Mouse (Mus musculus): ENCODE results near the gene Senp6. TPM values are rescaled to one million over a fixed set of nuclear protein-coding genes. Genes with fewer than 3 reads are reported as not detected.
"Not testable (repeated sequence)": the region's sequence is repeated elsewhere in the genome, so short reads cannot be mapped to it uniquely, and the experiment has no call there.

The Senp6 gene
- polyA plus RNA-seq (2015; fragmentation: Nextera tagmentation; extraction: Ambion mirVana), result 57.8 and 60.2 TPM in 2 replicates

DNA sequence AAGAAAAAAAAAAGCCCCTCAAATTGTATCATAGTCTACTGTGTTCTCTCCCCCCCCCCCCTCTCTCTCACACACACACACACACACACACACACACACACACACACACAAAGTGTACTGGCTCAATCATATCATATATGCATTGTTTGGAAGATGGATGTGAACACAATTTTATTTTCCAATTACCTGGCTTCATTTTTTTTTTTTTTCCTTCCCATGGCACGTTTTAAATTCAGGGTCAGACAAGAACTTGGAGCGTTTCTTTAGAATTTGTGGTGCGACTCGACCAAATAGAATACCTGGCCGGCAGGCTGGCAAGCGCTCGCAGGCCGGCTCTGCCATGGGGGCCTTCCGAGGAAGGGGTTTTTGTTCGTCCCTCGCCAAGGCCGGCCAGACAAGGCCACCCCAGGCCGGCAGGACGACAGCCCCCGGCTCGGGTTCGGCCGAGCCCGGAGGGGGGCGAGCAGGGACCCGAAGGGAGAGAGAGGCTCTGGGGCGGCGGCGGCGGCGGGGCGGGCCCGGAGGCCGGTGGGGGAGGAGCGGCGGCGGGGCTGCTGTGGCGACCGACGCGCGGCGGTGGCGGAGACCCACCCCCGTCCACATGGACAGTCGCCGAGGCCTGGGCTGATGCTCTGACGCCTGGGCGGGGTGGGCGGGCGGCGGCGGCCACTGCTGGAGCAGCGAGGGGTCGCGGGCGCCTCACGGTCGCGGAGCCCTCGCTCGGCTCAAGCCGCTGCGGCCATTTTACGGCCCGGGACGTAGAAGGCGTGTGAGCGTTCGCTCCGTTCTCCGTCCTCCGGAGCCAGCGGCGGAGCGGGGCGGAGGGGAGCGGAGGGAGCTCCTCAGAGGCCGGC is at the start of gene Senp6:
Gene Senp6, plus strand, starts transcription at position 537 of the 854 bp plus-strand sequence.
- H3K27me3 ChIP-seq, result no peaks in the 10 kb centered on the region
- peak; percentile 91 for ATAC-seq (ENCODE audit: low FRiP score, low read depth)
- peak within 1 kb of the TSS; percentile 100 for H3K27ac ChIP-seq
- no peaks in the 10 kb centered on the region for H3K36me3 ChIP-seq
- WGBS, result under 1% methylated on average over 47 of the region's 74 CpGs
- H3K4me2 ChIP-seq (replicated peaks), result peak within 1 kb of the TSS; percentile 67
- peaks cover 26% of the 10 kb centered on the region for H3K4me1 ChIP-seq
- H3K4me3 ChIP-seq, result peak within 1 kb of the TSS; percentile 90
- H3K9me3 ChIP-seq, result 0 out of 2 replicates have a peak, but pooled peaks cover 8% of the 10 kb centered on the region
- peak within 1 kb of the TSS; percentile 99 for H3K9ac ChIP-seq

DNA sequence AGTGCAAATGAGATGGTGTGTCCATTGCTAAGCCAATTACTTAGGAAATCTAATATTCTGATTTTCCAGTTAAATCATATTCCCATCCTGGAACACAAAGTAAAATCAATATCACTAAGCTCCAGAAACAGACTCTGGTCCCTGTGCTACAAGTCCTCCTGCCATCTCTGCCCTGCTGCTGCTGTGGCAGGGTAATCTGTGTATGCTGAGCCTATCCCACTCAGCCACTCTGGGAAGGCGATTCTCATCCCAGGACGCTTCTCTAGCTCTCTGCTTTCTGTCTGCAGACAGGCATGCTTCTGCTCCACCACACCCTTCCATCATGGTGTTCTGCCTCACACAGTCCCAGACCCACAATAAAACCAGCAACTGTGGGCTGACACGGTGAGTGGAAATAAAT is 46.3 kb upstream of the Senp6 start:
- H3K4me3 ChIP-seq, result no peak overlapping the region
- H3K27ac ChIP-seq, result no peak overlapping the region
- H3K4me1 ChIP-seq, result no peaks in the 10 kb centered on the region
- no peak overlapping the region for H3K9ac ChIP-seq
- H3K27me3 ChIP-seq, result no peaks in the 10 kb centered on the region
- H3K9me3 ChIP-seq, result no peaks in the 10 kb centered on the region
- H3K4me2 ChIP-seq (replicated peaks), result no peak overlapping the region
- no peak for ATAC-seq (ENCODE audit: low FRiP score, low read depth)
- no peaks in the 10 kb centered on the region for H3K36me3 ChIP-seq
- 36% methylated on average over 3 of the region's 3 CpGs for whole genome bisulfite sequencing

DNA sequence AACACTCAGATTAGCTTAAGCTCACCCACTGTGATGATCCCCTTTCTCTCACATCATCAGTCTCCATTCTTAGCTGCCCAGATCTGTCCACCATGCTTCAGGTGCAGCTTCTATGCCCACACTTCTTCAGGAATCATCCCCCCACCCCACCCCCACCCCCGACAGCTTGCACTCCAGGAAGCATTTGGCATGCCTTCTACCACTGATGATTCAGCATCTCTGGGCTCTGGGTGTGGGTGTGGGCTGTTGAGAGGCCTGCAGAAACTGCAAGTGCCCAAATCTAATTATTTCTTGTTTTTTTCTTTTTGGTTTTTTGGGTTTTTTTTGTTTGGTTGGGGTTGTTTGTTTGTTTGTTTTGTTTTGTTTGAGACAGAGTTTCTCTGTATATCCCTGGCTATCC is 45.1 kb upstream of the Senp6 start:
- no peaks in the 10 kb centered on the region for H3K27me3 ChIP-seq
- H3K9me3 ChIP-seq, result no peaks in the 10 kb centered on the region
- H3K4me1 ChIP-seq, result no peaks in the 10 kb centered on the region
- no peak overlapping the region for H3K4me2 ChIP-seq (replicated peaks)
- no peak overlapping the region for H3K4me3 ChIP-seq
- no peak overlapping the region for H3K9ac ChIP-seq
- no peaks in the 10 kb centered on the region for H3K36me3 ChIP-seq
- no peak overlapping the region for H3K27ac ChIP-seq
- no peak for ATAC-seq (ENCODE audit: low FRiP score, low read depth)
- 53% methylated on average over 1 of the region's 1 CpGs for WGBS

DNA sequence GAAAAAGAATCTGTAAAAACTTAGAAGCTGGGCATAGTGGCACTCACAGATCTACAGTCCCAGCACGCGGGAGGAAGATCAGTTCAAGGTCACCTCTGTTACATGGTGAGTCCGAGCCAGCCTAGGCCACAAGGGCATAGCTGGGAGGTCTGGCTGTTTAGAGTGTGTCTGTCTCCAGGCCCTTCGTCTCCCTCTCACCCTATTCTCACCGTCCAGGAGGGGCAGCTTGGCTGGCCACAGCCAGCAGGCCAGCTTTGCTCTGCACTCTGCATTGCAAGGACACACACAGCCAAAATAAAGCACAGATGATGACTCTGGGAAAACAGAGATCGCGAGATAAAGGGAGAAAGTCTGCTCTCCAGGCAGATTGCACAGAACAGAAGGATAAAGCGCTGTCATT is 43.9 kb upstream of the Senp6 start:
- H3K36me3 ChIP-seq, result no peaks in the 10 kb centered on the region
- no peaks in the 10 kb centered on the region for H3K9me3 ChIP-seq
- ATAC-seq (ENCODE audit: low FRiP score, low read depth), result no peak
- 69% methylated on average over 8 of the region's 8 CpGs for WGBS
- no peak overlapping the region for H3K4me3 ChIP-seq
- H3K4me1 ChIP-seq, result no peaks in the 10 kb centered on the region
- no peak overlapping the region for H3K27ac ChIP-seq
- H3K27me3 ChIP-seq, result no peaks in the 10 kb centered on the region
- no peak overlapping the region for H3K4me2 ChIP-seq (replicated peaks)
- H3K9ac ChIP-seq, result no peak overlapping the region

DNA sequence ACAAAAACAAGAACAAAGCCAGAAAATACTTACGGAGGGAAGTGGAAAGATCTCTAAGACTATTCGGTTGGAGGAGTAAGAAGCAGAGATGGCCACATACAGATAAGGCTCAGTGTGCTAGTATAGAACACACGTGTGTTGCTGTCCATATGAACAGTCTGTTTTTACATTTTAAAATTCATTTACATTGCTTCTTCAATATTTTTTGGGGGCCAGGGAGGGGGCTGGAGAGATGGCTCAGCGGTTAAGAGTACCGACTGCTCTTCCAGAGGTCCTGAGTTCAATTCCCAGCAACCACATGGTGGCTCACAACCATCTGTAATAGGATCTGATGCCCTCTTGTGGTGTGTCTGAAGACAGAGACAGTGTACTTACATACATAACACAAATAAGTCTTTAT is 41.4 kb upstream of the Senp6 start:
- ATAC-seq (ENCODE audit: low FRiP score, low read depth); H3K9me3 ChIP-seq: not testable (repeated sequence)
- 94% methylated on average over 5 of the region's 5 CpGs for WGBS

DNA sequence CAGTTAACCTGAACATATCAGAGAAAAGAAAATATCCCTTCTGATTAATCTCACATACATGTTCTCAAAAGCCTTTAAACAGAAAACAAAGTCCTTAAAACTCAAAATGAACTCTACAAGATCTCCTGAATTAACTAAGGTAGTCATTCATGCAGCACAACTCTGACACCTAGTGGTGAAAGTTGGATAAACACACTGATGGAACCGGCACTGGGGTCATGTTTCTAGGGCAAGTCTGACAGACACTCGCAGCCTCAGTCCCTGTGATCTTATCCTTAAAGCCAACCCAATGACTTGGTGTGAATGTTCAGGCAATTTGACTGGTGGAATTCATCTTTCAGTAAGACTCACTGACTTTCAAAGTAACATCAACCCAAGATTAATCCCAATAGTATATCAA is 40.7 kb upstream of the Senp6 start:
- Histone ChIP-seq H3K9me3 (no peaks in the 10 kb centered on the region), H3K27me3 (no peaks in the 10 kb centered on the region), H3K4me3 (no peak overlapping the region), H3K9ac (no peak overlapping the region), H3K36me3 (no peaks in the 10 kb centered on the region), H3K4me2 (replicated peaks) (no peak overlapping the region), H3K27ac (no peak overlapping the region), H3K4me1 (no peaks in the 10 kb centered on the region)
- no peak; the same call in 1 of the 2 replicates for ATAC-seq (ENCODE audit: low FRiP score, low read depth)
- 0% methylated on average over 2 of the region's 2 CpGs for WGBS

More for the DNA sequence above, 41.4 kb upstream of the Senp6 start:
- H3K36me3 ChIP-seq; H3K27ac ChIP-seq; H3K4me1 ChIP-seq; H3K4me3 ChIP-seq; H3K27me3 ChIP-seq; H3K4me2 ChIP-seq (replicated peaks); H3K9ac ChIP-seq: not testable (repeated sequence)

DNA sequence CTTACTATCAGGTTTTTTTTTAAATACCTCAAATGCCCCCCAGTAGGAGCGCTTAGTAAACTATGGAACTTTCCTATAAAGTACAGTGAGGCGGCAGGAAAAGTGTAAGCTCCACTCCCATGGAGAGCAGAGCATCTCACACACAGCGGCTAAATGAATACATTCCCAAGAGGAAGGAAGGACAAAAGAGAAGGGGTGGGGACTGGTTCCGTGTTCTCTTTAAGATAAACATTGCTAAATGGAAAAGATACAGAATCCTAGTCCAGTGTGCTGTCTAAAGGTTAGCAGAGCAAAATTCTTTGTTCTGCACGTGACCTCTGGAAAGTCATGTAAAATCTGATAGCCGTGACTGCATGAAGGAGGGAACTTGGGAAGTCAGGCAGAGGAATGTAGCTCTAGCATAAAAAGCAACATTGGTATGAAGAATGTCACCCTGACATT is 40.1 kb upstream of the Senp6 start:
- Histone ChIP-seq H3K27ac (no peak overlapping the region), H3K27me3 (no peaks in the 10 kb centered on the region), H3K4me3 (no peak overlapping the region), H3K4me2 (replicated peaks) (no peak overlapping the region), H3K9ac (no peak overlapping the region), H3K4me1 (no peaks in the 10 kb centered on the region), H3K36me3 (no peaks in the 10 kb centered on the region), H3K9me3 (no peaks in the 10 kb centered on the region)
- ATAC-seq (ENCODE audit: low FRiP score, low read depth), result no peak; the same call in 1 of the 2 replicates
- 76% methylated on average over 6 of the region's 6 CpGs for WGBS

DNA sequence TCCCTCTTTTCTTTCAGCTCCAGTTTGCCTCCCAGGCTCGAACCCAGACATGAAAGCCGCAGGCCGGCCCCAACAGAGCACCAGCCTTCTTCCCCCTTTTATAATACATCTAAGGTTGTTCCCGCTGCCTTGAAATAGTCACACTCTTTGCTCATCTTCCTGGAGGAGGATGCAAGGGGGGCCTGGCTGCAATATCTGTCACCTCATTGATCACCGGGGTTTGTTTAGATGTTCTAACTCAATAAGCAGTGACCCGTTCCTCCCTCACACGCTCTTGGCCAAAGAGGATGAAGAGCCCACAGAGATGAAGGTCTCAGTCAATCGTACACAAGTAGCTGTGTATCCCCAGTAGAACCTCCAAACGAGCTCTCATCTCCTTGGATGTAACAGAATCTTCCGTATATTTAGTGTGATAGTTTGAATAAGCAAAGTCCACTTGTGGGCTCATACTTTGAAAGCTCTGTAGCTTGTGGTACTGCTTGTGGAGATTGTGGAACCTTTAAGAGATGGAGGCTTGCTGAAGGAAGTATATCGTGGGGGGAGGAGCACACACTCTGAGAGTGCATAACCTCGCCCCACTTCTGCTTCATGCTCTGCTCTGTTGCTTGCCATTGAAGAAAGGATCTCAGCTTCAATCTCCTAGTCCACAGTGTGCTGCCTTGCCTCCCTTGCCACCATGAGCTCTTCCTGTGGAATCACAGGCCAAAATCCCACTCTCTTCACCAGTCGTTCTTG is 29.3 kb upstream of the Senp6 start:
- no peaks in the 10 kb centered on the region for H3K36me3 ChIP-seq
- WGBS, result 89% methylated on average over 13 of the region's 13 CpGs
- H3K4me3 ChIP-seq, result no peak overlapping the region
- H3K27ac ChIP-seq, result no peak overlapping the region
- no peaks in the 10 kb centered on the region for H3K27me3 ChIP-seq
- no peaks in the 10 kb centered on the region for H3K4me1 ChIP-seq
- no peaks in the 10 kb centered on the region for H3K9me3 ChIP-seq
- ATAC-seq (ENCODE audit: low FRiP score, low read depth), result no peak
- H3K4me2 ChIP-seq (replicated peaks), result no peak overlapping the region
- H3K9ac ChIP-seq, result no peak overlapping the region

DNA sequence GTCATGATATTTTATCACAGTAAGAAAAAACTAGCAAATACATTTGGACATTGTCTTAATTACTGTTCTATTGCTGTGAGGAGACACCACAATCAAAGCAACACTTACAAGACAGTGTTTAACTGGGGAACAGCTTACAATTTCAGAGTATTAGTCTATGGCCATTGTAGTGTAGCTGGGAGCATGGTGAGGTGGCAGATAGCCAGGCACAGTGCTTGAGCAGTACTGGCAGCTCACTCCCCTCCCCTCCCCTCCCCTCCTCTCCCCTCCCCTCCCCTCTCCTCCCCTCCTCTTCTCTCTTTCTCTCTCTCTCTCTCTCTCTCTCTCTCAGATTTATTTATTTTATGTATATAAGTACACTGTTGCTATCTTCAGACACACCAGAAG is 28.7 kb upstream of the Senp6 start:
- no peaks in the 10 kb centered on the region for H3K27me3 ChIP-seq
- no peak overlapping the region for H3K9ac ChIP-seq
- ATAC-seq (ENCODE audit: low FRiP score, low read depth), result no peak
- no peaks in the 10 kb centered on the region for H3K9me3 ChIP-seq
- no peaks in the 10 kb centered on the region for H3K4me1 ChIP-seq
- no peak overlapping the region for H3K4me2 ChIP-seq (replicated peaks)
- no peak overlapping the region for H3K4me3 ChIP-seq
- no peaks in the 10 kb centered on the region for H3K36me3 ChIP-seq
- H3K27ac ChIP-seq, result no peak overlapping the region

DNA sequence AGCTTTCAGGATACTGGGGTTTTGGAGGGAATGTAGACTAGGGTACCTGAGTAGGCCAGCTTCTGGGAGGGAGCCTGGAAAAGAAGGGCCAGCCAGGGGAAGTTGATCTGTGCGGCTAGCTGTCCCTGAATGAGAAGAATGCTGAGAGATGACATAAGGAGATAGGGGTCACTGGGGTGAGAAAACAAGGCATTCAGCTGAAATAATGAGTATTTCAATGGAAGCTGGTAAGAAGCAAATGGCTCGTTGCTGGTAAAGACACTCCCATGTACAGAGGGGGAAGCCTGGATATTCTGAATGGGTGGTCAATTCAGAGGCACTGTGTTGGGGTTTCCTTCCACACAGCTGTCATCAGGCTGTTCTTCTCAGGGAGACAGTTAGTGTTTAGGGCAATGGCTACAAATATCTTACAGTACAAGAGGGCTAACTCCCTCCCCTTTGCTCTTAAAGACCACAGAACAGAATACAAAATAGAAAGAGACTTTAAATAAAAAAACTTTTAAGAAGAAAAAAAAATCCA is 27.3 kb upstream of the Senp6 start:
- no peaks in the 10 kb centered on the region for H3K36me3 ChIP-seq
- no peak overlapping the region for H3K27ac ChIP-seq
- H3K9ac ChIP-seq, result no peak overlapping the region
- no peaks in the 10 kb centered on the region for H3K27me3 ChIP-seq
- ATAC-seq (ENCODE audit: low FRiP score, low read depth), result no peak
- no peaks in the 10 kb centered on the region for H3K4me1 ChIP-seq
- no peak overlapping the region for H3K4me2 ChIP-seq (replicated peaks)
- 61% methylated on average over 2 of the region's 2 CpGs for WGBS
- no peaks in the 10 kb centered on the region for H3K9me3 ChIP-seq
- no peak overlapping the region for H3K4me3 ChIP-seq

DNA sequence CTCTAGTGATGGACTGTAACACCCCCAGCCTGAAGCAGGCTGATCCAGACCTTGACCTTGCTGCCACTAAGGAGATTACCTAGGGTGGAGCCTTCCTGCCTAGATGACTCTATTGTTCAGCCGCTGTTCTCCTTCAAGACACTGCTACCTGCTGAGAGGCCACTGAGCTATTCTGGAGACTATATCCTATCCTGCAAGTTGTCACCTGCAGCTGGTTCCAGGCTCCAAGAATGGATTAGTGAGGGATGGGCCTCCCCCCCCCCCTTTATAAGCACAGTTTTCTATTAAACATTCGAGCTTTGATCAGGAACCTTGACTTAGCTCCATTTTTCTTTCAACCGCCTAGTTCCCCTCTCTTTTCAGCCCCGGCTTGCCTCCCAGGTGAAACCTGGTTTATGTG is 22.4 kb upstream of the Senp6 start:
- H3K36me3 ChIP-seq; H3K27me3 ChIP-seq; H3K4me1 ChIP-seq; H3K9ac ChIP-seq; H3K27ac ChIP-seq; H3K4me2 ChIP-seq (replicated peaks); ATAC-seq (ENCODE audit: low FRiP score, low read depth); H3K9me3 ChIP-seq; H3K4me3 ChIP-seq: not testable (repeated sequence)
- WGBS, result 87% methylated on average over 4 of the region's 4 CpGs

DNA sequence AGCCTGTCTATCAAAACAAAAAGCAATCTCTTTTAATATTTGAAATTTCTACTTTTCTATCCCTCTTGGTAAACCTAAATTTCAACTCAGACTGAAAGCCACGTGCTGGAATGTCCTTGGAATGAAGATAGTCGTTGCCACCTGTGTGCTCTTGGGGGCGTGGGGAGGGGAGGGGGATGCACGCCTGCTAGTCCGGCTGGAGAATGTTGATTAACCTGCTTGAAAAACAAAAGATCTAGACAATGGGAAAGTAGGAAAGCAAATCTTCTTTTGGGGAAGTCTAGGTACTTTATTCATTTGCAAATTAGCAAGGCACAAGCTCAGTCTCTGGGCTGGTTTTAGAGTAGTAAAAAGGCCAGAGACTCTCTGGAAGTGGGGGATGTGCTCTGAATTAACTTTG is 17.4 kb upstream of the Senp6 start:
- not testable (repeated sequence) for H3K4me3 ChIP-seq; ATAC-seq (ENCODE audit: low FRiP score, low read depth); H3K9ac ChIP-seq; H3K36me3 ChIP-seq; H3K27ac ChIP-seq; H3K27me3 ChIP-seq; H3K4me2 ChIP-seq (replicated peaks); H3K9me3 ChIP-seq; H3K4me1 ChIP-seq
- 70% methylated on average over 5 of the region's 5 CpGs for WGBS
